Mouse (Mus musculus) liver, adult 2 months (tissue): ENCODE data around the gene Pip4k2b.

Source experiments
- CTCF ChIP-seq: fragments of 200-500 bp; IDR thresholded peaks from 2 replicates; pipeline ENCODE4 v1.5.1; 2011; ENCODE audit warnings: low read depth, low read length, control low read depth
- POLR2A ChIP-seq: fragments of 200-500 bp; IDR thresholded peaks from 2 replicates; pipeline ENCODE4 v1.6.1; 2011; ENCODE audit warnings: low read length, control low read depth; ENCODE audit not compliant: insufficient read depth; ENCODE audit errors: extremely low read depth

GRCm38 (mm10) chr11:97753277-97753676 is 8.8 kb upstream of the Pip4k2b start:
- TF ChIP-seq CTCF (no peak), POLR2A (no peak)
